Mouse (Mus musculus) hematopoietic stem cell, adult 5-6 weeks (primary cell): Measurements from ENCODE around the gene Sqstm1. TPM values are rescaled to one million over a fixed set of nuclear protein-coding genes. Genes with fewer than 3 reads are reported as not detected.
A peak's percentile ranks its signal among the peaks of the same experiment; 100 is the strongest.

ENCODE experiments used
- ATAC-seq, 2 experiments: fragments of 125-278 bp in 1 of 2; replicated peaks in 1 of 2; 2 replicates each; pipeline ENCODE4 v1.8.0; 2016 to 2017; ENCODE audit warnings: inconsistent platforms in 2 of 2, mild to moderate bottlenecking in 2 of 2, moderate number of reproducible peaks in 2 of 2, low read depth in 1 of 2, moderate TSS enrichment in 1 of 2; ENCODE audit not compliant: low FRiP score in 2 of 2, poor library complexity in 2 of 2, severe bottlenecking in 2 of 2, insufficient read depth in 1 of 2, low TSS enrichment in 1 of 2
- total RNA-seq: library from RNA; stranded (forward); fragments of 172-1452, 232-1000 nt; gene quantifications from 2 replicates; pipeline ENCODE4 v1.2.3, GENCODE M21; 2017

Sqstm1 gene
- total RNA-seq, 1 experiment from 2014 or later, result 449 TPM

- ATAC-seq, result no peak
Measured at GRCm38 (mm10) chr11:50233993-50234392, 23.4 kb upstream of the Sqstm1 start.

DNA sequence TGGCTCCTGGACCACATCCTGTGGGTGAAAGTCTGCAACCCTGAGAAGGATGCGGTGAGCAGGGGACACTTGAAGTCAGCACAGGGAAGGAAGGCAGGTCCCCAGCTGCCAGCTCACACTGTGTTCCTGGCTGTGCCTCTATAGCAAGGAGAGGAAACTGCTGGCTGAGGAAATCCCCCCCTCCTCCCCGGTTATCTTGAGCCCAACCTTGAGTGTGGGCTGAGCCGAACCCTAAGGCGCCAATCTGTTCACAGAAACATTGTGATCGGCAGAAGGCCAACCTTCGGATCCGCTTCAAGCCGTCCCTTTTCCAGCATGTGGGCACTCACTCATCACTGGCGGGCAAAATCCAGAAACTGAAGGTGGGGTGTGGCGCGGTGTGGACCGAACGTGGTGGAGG is 22.4 kb upstream of the Sqstm1 start:
- peak; percentile 71 to 86 for ATAC-seq

- no peak for ATAC-seq
Measured at GRCm38 (mm10) chr11:50231411-50231810, 20.8 kb upstream of the Sqstm1 start.

GRCm38 (mm10) chr11:50230481-50231304 is 20.1 kb upstream of the Sqstm1 start:
- no peak for ATAC-seq

DNA sequence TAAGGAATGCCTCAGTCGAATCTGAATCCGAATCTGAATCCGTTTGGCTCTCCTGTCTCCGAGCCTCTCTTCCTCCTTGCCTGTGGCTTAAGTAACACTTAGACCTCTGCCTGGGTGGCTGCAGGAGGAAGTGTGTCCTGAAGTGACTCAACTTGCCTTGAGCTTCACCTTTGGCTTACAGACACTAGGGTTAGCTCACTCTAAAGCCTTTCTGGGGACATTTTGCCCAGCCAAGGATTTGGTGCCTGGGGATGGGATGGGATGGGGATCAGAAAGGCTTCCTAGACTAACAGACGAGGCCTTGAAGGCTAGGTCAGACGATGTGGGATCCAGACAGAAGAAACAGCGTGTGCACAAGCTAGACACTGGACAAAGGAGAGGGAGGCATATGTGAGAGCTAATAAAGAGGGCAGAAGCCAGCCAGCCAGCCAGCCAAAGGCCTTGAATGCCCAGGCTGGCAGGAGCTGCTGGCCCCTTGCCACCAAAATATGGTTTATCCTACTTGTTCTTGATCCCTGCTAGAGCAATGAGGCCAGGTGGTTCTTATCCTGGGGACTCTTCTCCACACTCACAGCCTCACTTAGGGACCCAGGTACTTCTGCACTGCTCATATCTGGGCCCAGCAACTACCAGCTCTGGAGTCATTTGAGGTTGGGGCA is 18.8 kb upstream of the Sqstm1 start:
- no peak for ATAC-seq

- ATAC-seq, result no peak
Measured at GRCm38 (mm10) chr11:50228772-50229171, 18.1 kb upstream of the Sqstm1 start.

DNA sequence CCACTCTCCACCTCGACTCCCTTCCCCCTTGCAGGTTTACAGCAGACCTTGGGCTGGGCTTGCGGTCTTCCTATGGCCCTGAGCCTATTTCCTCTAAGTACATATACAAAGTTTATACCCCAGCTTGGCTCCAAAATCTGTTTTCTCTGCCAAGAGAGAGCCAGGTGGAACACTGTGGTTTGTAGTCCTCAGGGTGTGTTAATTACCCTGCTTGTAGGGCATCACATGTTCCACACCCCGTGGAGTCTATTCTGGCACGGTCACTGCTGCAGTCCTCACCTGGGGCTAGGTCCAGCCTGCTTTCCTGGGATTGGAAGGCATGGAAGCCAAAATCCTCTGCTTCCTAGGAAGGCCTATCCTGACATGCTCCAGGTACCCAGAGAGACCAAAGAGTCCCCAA is 17.1 kb upstream of the Sqstm1 start:
- ATAC-seq, result no peak

GRCm38 (mm10) chr11:50227226-50227625 is 16.6 kb upstream of the Sqstm1 start:
- no peak for ATAC-seq

GRCm38 (mm10) chr11:50226406-50226805 is 15.8 kb upstream of the Sqstm1 start:
- ATAC-seq, result no peak

- no peak for ATAC-seq
Measured at GRCm38 (mm10) chr11:50225611-50226378, 15.2 kb upstream of the Sqstm1 start.

- ATAC-seq, result peak; percentile 54 to 66
Measured at GRCm38 (mm10) chr11:50224671-50225530, 14.3 kb upstream of the Sqstm1 start.

DNA sequence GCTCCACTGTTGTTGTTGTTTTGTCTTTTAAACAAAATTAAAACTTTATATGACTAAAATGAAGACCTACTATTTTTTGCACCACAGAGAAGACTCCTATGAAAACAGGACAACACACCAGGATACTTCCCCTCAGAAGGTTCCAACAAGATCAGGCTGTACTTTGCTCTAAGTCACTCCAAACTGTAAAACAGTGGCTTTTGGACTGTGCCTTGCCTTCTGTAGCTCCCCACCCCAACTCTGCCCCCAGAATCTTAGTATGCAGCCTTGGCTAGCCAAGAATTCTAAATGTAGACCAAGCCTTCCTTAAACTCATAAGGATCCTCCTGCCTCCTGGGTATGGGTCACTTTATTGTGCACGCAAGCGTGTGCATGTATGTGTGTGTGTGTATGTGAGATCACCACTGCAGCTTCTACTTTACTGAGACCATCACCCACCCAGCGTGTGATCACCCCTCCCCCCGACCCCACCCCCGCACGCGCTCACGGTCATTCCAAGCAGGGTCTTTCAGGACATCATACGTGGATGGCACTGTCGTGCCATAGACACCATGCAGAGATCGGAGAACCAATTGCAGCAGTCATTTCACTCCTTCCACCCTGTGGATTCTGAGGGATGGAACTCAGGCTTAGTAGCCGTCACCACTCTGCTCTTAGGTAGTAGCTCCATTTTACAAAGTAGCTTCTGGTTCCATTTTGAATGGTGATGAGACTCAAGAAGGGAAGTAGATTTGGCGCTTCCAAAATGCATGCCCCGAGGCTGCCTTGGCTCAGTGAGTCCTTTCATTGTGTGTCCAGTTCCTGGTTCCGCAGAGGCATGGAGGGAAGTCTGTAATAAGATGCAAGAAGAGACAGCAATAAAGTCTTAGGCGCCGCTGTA is 13.4 kb upstream of the Sqstm1 start:
- peak in 1 of 2 experiments; percentile 2; a peak in 2 of 4 replicates for ATAC-seq

- no peak for ATAC-seq
Measured at GRCm38 (mm10) chr11:50222559-50223276, 12.1 kb upstream of the Sqstm1 start.

GRCm38 (mm10) chr11:50219833-50220232 is 9.2 kb upstream of the Sqstm1 start:
- ATAC-seq, result no peak

DNA sequence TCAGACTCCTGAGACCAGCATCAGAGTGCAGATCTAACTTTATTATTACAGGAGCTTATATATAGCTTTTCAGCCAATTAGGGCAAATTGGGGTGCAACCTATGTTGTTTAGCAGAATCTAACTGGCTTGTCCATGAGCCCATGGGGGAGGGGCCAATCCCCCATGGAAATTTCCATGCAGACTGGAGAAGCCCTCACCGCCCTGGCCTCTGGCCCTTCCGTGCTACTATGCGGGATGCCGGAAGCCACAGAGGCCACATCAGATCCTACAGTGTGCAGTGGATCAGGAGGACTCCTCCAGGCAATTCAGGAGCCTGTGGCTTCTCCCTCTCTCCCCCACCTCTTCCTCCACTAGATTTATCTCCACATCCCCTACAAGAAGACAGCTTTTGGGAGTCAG is 7.2 kb upstream of the Sqstm1 start:
- no peak for ATAC-seq
